Mouse (Mus musculus) neutrophil, adult 65 days (primary cell): Measurements from ENCODE around the gene Hibch. TPM values are rescaled to one million over a fixed set of nuclear protein-coding genes. Genes with fewer than 3 reads are reported as not detected.

Source experiments
- total RNA-seq: library from RNA; stranded (reverse); gene quantifications from 2 replicates; pipeline ENCODE4 v1.2.4, GENCODE M21; 2023

Hibch gene
- total RNA-seq, result 11.7 and 14.1 TPM in 2 replicates

DNA sequence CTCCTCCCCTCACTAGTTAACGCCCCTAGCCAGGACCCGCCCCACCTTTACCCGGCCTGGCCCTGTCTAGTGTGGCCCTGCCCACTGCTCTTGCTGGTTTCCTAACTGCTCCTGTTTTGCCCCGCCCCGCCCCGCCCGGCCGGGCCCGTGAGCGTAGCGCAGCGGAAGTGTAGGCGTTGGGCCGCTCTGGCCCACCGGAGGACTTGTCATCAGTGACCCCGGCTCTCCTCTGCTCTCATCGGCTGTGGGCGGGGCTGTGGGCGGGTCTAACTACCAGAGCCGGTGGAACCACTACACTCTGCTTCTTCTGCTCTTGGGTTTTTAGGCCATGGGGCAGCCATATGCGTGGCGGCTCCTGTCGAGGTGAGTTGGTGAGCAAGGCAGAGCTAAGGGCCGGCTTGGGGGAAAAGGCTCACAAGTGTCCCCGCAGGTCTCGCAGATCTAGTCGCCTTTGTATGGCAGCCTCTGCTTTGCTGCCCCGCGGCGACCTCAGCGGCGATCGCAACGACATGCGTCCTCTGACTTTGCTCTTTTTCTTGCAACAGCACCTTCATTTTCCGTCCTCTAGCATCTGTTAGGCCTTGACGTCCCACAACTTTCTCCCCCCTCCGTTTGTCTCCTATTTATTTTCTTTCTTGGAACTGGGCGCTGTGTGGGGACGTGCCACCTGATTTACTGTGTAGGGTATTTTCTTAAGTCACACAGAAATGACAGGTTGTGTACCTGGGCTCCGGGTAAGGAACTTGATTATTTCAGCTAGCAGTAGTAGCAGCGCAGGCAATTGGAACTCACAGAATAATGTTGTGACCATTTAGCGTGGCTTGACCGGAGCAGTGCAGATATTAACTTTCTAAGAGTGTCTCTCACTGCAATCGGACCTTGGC, at the start of gene Hibch:
TSS of gene Hibch (plus strand) at position 148 of the 884 bp plus-strand sequence.

DNA sequence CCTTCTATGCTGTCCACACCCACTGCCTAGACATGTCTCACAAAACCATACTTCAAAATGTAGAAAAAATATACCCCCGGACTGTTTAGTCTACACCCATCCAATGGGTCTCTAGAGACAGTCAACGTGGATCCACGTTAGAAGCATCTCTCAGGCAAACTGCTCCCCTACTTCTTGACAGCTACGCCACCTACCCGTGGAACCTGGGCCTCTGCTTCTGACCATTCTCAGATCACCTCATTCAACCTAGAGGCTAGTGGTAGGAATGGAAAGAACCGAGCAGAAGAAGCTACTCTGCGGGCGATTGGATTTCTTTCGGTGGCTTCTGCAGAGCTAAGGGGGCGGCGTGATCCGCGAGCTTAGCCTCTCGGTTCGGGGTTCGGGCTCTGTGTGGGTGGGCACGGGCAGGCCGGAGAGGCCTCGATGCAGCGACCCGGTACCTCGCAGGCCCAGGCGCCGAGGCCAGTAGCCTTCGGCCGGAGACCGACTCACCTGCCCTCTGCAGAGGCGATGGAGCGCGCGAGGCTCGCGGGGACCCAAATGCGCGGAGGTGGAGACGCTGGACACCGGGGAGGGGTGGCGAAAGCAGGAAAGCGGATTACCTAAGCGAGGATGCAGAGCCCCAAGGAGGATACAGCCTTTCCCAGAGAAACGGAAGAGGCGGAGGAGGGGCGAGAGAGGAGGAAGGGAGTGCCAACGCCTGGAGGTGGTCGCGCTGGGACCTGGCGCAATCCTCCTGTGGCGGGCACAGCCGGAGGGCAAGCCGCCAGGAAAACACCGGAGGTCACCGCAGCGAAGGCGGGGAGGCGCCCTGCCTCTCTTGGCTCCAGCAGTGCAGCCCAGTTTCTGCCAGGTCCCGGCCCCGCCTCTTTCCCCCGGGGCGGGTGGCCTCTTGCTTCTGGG, 27.6 kb upstream of the Hibch start, which contains the start of gene Inpp1:
TSS of gene Inpp1 (minus strand) at position 779 of the 903 bp plus-strand sequence.

Other genes with a start within 250 kb of the Hibch start
- 6.2 and 7.6 TPM in 2 replicates for gene Nemp2, start 214.2 kb upstream of the Hibch start, total RNA-seq
- 38.9 and 49.6 TPM in 2 replicates for gene Mfsd6, start 117.5 kb upstream of the Hibch start, total RNA-seq
- 65.4 and 80.3 TPM in 2 replicates for gene Inpp1, start 27.2 kb upstream of the Hibch start, total RNA-seq
- gene 1700019D03Rik, start 175.2 kb downstream of the Hibch start, total RNA-seq, result not detected in 2 replicates
- gene Mstn, start 216.7 kb downstream of the Hibch start, total RNA-seq, result not detected in 2 replicates